Comparison of ENCODE assay signal across 9 mouse cellular contexts in the genomic region with DNA sequence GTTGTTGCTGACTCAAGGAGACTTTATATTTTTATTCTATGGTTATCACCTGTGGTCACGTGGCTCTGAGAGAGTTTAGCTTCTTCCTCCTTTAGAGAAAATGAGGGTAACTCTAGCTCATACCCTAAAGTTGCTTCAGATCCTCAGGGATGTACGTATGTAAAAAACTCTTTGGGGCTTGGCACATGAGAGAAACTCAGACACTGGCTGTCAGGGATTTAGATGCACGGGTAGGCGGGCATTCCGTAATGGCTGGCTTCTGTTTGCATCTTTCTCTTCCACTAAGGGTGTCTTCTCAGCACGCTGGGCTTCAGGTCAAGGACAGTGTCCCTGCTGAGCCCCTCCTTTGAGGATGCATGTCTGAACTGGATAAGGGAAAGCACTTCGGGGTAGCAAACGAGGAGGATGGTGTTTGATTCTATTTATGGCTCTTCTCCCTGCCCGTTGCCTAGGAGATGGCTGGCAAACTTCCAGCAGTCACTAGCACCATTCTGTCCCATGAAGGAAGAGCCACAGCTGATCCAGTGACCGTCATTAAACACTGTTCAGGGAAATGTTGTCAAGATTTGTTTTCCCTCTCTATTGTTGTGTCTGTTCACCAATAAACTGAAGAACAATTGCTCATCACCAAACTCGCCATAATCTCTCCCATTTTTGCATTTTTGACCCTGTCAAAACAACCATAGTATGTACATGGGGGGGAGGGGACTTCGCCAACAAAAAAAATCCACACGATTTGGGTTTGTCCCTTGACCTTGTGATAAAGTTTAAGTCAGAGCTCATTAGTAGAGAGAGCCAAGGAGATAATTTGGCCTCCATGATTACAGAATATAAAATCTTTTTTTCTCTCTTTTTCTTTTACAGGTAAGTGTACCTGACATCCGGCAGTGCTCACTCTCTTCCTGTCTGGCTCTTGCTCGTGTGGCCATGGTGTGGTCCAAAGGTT.
DNase-seq lines count a peak whose midpoint lies in the region; ATAC-seq and TF ChIP-seq lines count a peak whose summit lies in the region.
"Had no signal": no experiment of that assay in that cellular context is flagged by ENCODE, and none has a peak within 500 bp of the region (broad histone marks: within the 10 kb centered on the region; RNA-seq: fewer than 3 reads in every experiment).

No protein-coding gene starts in this region.

- peak; percentile 46 for DNase-seq in liver
- DNase-seq in kidney, postnatal 0 days (ENCODE audit: low spot score), result peak; percentile 88
- DNase-seq in lung, postnatal 10 days, result peak; percentile 81
- DNase-seq in right cerebral cortex, postnatal 36 days (ENCODE audit: low spot score in 2 of 2), result peak; percentile 57 to 62
- no peak for DNase-seq in urinary bladder, adult 2 months (ENCODE audit: low spot score)

- no peak overlapping the region for H3K4me3 ChIP-seq in liver, embryonic 12.5 days
- H3K4me3 ChIP-seq in cortical plate, adult 2 months (ENCODE audit: insufficient read depth, low read length), result 0 out of 2 replicates have a peak overlapping the region, but pooled peaks have one; percentile 2
- H3K4me3 ChIP-seq in heart, embryonic 13.5 days, result peak overlapping the region; percentile 25
- H3K4me3 ChIP-seq in kidney, postnatal 0 days (replicated peaks; ENCODE audit: low read depth, low read length), result no peak overlapping the region
- H3K4me3 ChIP-seq: erythroblast, embryonic 14.5 days had no signal

- no peak overlapping the region for H3K9ac ChIP-seq in liver, embryonic 12.5 days
- H3K9ac ChIP-seq in heart, embryonic 13.5 days, result no peak overlapping the region
- no peak overlapping the region for H3K9ac ChIP-seq in kidney, postnatal 0 days (ENCODE audit: low read depth, low read length)

- no peaks in the 10 kb centered on the region for H3K4me1 ChIP-seq in liver, embryonic 12.5 days
- H3K4me1 ChIP-seq in cortical plate, adult 2 months (ENCODE audit: control insufficient read depth, insufficient read depth, low read length), result no peaks in the 10 kb centered on the region; the same call in none of the 2 replicates
- H3K4me1 ChIP-seq in heart, embryonic 13.5 days, result peaks cover 26% of the 10 kb centered on the region
- 0 out of 2 replicates have a peak, but pooled peaks cover 5% of the 10 kb centered on the region for H3K4me1 ChIP-seq in kidney, postnatal 0 days (replicated peaks; ENCODE audit: insufficient read depth, low read length)

- ATAC-seq in liver, embryonic 12.5 days, result no peak
- ATAC-seq in heart, embryonic 13.5 days (ENCODE audit: extremely low read depth, insufficient number of reproducible peaks, low FRiP score, low TSS enrichment), result peak; percentile 56
- 0 out of 2 replicates have a peak, but pooled peaks have one; percentile 25 for ATAC-seq in kidney, postnatal 0 days (replicated peaks; ENCODE audit: low FRiP score, low read depth)

- WGBS in liver, embryonic 12.5 days (ENCODE audit: insufficient replicate concordance), result 53% methylated on average over 15 of the region's 15 CpGs
- 28% methylated on average over 15 of the region's 15 CpGs for WGBS in heart, embryonic 13.5 days
- 38% methylated on average over 15 of the region's 15 CpGs for WGBS in kidney, postnatal 0 days

- H3K4me2 ChIP-seq in liver, embryonic 12.5 days, result no peak overlapping the region
- peak overlapping the region; percentile 58 for H3K4me2 ChIP-seq in heart, embryonic 13.5 days
- peak overlapping the region; percentile 11; the same call in 1 of the 2 replicates for H3K4me2 ChIP-seq in kidney, postnatal 0 days (ENCODE audit: low read length)

- no peak overlapping the region for H3K27ac ChIP-seq in liver, embryonic 12.5 days
- no peak overlapping the region for H3K27ac ChIP-seq in cortical plate, adult 2 months (ENCODE audit: insufficient read depth, low read length)
- H3K27ac ChIP-seq in heart, embryonic 13.5 days (replicated peaks), result peak overlapping the region; percentile 79
- no peak overlapping the region for H3K27ac ChIP-seq in kidney, postnatal 0 days

- H3K9me3 ChIP-seq in liver, embryonic 12.5 days (replicated peaks), result 0 out of 2 replicates have a peak, but pooled peaks cover 3% of the 10 kb centered on the region
- no peaks in the 10 kb centered on the region; the same call in 1 of the 2 replicates for H3K9me3 ChIP-seq in heart, embryonic 13.5 days
- H3K9me3 ChIP-seq in kidney, postnatal 0 days (replicated peaks; ENCODE audit: low read length), result no peaks in the 10 kb centered on the region

- H3K36me3 ChIP-seq in liver, embryonic 12.5 days, result no peaks in the 10 kb centered on the region
- peaks cover 8% of the 10 kb centered on the region; the same call in 1 of the 2 replicates for H3K36me3 ChIP-seq in heart, embryonic 13.5 days
- no peaks in the 10 kb centered on the region for H3K36me3 ChIP-seq in kidney, postnatal 0 days (ENCODE audit: insufficient read depth, low read length)

- TF ChIP-seq POLR2A in cortical plate, adult 2 months (IDR thresholded peaks at IDR 0.05; ENCODE audit: extremely low read depth, insufficient read depth, low read length), result no peak

- TF ChIP-seq CTCF in cortical plate, adult 2 months (IDR thresholded peaks at IDR 0.05; ENCODE audit: extremely low read depth, insufficient read depth, low read length), result no peak
- no peak for TF ChIP-seq CTCF in kidney, postnatal 0 days (IDR thresholded peaks at IDR 0.05; ENCODE audit: low read depth)

- H3K27me3 ChIP-seq in liver, embryonic 12.5 days (replicated peaks), result no peaks in the 10 kb centered on the region
- H3K27me3 ChIP-seq in heart, embryonic 13.5 days (replicated peaks), result no peaks in the 10 kb centered on the region
- no peaks in the 10 kb centered on the region for H3K27me3 ChIP-seq in kidney, postnatal 0 days (ENCODE audit: insufficient read depth, low read length)

Comparison
In these comparisons a context has a peak if more than half of its experiments do, and no peak if none do; other contexts are left out.
1. H3K4me3 ChIP-seq: peak in cortical plate, adult 2 months (single experiment) and heart, embryonic 13.5 days (single experiment); none in liver, embryonic 12.5 days (single experiment) and kidney, postnatal 0 days (single experiment).